Mouse (Mus musculus): ENCODE measurements at regions not wholly inside any gene's neighbourhood (a gene's known extent, or its start where the extent isn't known, plus 50 kb on each side); places are given as distances from the start of the nearest gene placed in this dataset.

DNA sequence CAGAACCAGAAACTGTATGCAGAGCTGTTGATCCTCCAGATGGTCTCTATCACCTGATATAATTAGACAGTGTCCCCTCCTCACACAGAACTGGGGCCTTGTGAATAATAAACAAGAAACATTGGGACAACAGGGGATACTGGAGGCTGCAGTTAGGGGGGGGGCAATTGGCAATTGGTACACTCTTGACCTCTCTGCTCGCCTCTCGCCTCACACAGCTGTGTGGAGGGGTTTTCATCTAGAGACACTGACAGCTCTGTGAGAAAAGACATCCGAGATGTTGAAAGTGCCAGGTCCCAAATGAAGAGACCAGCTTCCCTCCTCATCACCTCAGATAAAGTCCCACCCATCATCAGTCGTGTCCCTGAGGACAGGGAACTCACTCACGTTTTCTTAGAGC is 277.7 kb upstream of the Xylt1 start:
- DNase-seq (ENCODE audit: low spot score in 2 of 2), result no peak

DNA sequence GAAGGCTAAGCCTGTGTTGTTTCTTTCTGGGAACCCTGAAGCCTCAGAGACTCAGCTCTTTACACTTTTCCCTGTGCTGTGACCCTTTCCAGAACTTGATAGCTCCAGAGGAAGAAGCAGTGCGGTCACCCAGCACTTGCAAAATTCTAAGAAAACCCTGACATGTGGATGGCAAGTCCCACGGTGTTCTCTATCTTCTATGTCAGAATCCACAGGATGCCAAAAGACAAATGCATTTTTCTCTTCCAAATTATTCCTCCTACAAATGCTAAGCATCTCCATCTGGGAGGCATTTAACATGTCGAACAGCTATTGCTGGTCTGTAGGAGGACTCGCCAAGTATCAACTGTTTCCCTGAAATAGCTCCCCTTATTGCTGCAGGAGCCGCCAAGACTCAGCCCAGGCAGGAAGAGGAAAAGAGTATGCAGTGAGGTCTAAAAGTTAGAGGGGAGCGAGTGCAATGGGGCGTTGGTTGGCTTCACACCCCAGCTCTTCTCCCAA is 274.0 kb upstream of the Xylt1 start:
- no peak for DNase-seq (ENCODE audit: low spot score in 2 of 2)

DNA sequence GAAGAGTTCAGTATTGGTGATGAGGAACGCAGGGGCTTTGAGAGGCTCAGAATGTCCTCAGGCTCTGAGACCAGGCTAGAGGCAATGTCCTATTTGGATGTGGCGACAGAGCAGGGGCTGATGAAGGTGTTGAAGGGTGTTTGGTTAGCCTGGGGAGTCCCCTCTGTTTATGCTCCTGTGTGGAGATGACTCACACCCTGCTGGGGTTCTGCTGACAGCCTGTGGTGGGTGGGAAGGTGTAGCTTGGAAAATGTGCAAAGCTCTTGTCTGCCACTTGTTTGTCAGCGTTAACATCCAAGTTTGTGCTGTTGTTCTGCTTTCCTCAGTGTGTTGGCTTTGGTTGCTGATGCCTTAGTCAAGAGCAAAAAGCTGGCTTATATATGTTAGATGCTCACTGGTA is 272.4 kb upstream of the Xylt1 start:
- no peak for DNase-seq (ENCODE audit: low spot score in 2 of 2)

DNA sequence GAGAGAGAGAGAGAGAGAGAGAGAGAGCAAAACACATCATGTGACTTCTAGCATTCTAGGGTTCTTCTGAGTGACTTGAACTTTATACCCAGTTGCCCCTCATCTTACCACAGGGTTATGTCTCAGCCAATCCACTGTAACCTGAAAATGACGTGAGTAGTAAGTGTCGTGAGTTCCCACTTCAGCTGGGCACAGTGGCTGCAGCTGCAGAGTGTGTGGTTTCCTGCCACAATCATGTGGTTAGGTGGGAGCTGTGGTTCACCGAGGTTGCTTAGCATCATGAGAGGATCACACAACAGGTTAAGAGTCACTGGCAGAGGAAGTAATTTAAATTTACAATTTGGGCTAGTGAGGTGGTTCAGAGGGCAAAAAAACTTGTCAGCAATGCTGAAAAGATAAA is 253.1 kb upstream of the Xylt1 start:
- no peak for DNase-seq (ENCODE audit: low spot score in 2 of 2)

DNA sequence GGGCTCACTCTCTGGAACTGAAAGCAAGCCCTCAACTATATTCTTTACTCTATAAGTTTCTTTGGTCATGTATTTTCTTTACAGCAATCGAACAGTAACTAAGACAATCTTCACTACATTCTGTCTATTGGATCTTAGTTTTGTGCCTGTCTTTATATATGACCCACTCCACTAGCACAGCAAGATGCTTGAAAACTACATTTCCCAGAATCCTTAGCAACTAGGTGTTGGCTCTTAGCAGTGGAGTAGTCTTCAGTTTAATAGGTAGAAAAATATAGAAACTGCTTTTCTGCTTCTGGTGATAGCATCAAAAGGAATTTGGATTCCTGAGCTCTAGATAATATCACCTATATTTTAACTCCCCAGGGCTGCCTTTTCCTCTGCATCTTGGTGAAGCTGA is 245.9 kb upstream of the Xylt1 start:
- DNase-seq (ENCODE audit: low spot score in 2 of 2), result no peak

DNA sequence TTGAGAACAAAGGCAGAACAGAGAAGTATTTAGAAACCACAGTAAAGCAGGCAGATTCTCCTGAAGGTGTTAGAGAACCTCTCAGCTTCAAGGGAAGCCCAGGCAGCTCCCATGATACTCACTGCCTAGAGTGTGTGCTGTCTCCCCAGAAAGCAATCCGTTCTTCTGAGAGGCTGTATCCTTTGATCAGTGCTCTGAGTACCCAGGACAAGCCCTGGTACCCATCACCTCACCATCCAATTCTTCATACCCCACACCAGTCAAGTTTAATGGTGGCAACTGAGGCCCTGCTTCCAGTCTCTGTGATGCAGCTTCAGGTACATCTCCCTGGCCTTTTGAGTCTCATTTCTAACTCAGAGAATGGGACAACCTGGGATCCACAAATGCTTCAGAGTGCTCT is 242.1 kb upstream of the Xylt1 start:
- DNase-seq (ENCODE audit: low spot score in 2 of 2), result no peak

DNA sequence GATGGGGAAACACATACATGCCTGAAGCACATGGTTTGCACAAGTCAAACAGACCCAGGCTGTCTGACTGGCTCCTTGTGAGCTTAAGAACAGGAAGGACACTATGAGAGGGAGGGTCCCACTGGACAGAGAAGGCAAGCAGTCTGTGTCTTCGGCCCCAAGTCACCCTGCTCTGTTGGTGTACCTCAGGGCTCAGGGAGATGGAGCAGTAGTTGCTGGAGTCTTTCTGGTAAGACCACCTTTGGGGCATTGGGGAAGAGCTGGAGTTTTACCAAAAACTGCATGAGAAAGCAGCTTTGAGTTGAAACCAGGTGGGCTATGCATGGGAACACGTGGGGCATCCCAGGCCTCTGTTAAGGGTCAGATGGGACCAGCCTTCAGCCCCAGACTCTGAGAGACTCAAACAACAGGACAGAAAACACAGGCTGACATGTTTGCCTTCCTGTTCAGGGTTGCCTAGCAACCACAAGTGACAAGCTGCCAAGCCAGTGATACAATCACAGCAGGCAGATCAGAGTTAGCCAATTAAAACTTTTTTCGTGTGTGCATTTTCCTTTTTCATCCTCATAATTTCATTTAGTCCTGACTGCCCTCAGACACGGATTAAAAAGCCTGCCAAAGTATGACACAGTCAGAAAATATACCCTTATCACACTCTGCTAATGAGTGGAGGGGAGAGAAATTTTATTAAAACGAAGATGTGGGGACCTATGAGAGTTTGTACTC is 241.4 kb upstream of the Xylt1 start:
- peak; percentile 9 to 14 for DNase-seq (ENCODE audit: low spot score in 2 of 2)

DNA sequence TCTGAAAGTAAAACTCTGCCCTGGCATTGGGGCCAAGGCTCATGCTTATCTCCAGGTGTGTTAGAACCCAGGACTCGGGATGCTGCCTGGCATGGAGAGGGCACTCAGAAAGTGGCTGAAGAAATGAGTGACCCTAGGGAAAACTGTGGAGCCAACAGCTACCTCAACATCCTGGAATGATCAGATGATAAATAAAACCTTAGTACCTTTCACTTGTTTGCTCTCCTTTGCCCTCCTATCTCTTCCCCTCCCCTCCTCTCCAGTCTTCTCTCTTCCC is 240.9 kb upstream of the Xylt1 start:
- DNase-seq (ENCODE audit: low spot score in 2 of 2), result no peak

DNA sequence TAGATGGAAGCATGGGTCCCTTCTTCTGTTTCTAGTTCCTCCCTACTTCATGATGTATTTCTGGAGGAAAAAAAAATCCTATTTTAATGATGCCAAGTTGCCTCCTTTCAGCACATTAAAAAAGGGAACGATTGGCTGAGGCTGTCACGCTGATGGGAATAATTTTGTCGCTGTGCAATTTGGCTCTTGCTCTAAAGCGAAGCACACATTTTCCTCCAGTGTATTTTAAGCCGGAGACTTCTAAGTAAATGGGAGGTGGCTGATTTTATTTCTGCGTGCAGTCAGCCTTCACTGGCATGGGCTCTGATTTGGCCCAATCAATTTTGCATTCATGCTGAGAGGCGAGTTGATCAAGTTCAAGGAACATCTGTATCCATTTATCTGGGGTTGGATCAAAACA is 234.0 kb upstream of the Xylt1 start:
- DNase-seq (ENCODE audit: low spot score in 2 of 2), result no peak

DNA sequence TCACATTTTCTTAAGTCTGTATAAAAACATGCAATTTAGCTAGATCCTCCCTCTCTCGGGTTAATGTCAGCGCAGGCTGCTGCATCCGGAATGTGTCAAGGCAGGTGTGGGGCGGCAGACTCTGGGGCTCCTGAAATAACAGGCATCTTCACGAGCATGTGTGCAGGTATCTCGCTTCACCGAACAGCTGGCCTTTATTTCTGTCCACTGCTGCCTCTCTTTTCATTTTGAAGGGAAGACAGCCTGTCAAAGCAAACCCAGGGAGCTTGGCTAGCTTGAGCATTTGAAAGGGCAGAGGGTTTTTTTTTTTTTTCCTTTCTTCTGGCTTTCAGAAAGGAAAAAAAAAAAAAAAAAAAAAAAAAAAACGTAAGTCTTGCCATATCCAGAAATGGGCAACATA is 230.4 kb upstream of the Xylt1 start:
- no peak for DNase-seq (ENCODE audit: low spot score in 2 of 2)

DNA sequence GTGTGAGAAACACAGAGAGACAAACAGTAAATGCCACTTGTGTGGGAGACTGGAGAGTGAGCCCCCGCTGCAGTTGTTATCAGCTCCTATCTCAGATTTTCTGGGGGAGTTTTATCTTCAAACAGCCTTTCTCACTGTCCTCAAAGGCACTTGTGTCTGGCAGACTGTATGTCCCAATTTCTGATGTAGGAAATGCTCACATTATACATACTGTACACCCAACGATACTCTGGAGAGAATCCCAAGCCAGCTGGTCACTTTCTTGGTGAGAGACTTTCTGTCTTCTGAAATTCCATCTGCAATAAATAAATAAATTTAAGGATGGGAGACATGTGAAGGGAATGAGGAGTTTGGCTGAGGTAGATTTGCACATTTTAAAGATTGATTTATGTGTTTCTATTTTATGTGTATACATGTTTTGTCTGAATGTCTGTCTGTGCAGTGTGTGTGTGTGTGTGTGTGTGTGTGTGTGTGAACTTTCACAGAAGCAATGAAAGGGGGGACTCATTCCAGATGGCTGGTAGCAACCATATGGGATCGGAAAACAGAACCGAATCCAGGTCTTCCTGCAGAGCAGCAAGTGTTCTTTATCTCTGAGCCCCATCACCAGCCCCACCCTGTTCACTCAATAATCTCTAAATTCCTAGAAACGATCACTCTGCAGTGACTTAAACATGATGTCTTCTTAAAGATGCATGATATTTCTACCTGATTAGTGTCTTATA is 226.8 kb upstream of the Xylt1 start:
- DNase-seq (ENCODE audit: low spot score in 2 of 2), result no peak

DNA sequence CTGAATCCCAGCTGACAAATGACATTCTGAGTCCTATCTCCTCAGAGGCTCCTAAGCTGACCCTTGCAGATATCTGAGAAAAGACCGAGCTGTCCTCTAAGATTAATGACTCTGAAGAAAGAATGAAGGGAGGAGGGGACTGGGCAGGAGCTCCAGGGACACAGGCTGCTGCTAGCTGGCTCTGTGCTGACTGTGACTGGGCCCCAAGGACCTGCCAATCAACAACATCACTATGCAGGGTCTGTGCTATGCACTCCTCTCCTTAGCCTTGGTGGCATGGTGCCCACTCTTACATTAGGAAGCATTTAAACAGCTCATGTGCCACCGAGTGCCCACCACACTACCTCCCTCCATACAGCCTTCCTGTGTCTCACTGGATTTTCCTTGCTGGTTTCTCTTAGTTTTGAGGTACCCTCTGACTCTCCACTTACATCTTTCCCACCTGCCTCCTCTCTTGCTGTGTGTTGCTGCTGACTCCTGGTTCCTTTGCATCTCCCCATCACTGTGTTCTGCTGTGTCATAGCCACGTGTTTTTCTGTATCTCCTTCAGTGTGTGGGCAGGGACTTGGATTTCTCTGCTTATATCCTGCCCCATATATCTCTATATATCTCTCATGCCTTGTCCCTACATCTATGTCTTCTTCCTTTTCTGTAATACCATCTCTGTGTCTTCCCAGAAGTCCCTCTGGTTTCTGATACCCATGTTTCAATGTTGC is 219.4 kb upstream of the Xylt1 start:
- no peak for DNase-seq (ENCODE audit: low spot score in 2 of 2)

DNA sequence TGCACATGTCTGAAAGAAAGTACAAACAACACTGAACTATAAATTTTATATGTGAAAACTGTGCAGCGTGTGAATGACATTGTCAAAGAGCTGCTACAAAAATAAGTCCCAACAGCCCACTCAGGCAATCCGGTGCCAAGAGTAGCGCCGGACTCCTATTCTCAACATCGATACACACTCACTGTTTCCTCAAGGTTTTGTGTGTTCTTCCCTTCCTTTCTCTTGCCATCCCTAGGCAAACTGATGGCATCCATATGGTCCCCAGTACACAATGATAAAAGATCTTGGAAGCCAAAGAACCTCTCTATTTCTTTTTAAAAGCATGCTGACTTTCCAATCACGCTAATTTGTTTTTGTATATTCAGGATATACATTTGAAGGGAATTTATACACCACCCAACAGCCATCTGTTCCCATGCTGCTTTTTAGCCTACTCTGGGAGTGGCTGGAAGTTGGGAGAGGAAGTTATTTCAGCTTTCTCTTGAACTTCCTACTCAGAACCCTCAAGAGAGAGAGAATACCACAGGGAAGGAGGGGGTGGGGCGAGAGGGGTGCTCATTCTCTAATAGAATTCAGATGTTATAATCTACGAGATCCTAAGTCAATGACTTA is 205.9 kb upstream of the Xylt1 start:
- DNase-seq (ENCODE audit: low spot score in 2 of 2), result no peak

DNA sequence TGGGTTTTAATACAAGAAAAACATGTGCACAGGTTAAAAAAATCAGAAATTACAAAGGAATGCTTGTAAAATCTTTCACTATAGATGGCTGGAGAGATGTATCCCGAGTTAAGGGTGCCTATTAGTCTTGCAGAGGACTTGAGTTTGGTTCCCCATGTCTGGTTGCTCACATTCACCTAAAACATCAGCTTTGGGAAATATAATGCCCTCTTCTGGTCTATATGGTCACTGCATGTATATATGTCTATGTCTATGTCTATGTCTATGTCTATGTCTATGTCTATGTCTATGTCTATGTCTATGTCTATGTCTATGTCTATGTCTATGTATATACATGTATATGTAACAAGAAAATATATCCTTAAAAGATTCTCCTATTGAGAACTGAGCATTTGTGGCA is 196.8 kb upstream of the Xylt1 start:
- DNase-seq (ENCODE audit: low spot score in 2 of 2), result no peak

DNA sequence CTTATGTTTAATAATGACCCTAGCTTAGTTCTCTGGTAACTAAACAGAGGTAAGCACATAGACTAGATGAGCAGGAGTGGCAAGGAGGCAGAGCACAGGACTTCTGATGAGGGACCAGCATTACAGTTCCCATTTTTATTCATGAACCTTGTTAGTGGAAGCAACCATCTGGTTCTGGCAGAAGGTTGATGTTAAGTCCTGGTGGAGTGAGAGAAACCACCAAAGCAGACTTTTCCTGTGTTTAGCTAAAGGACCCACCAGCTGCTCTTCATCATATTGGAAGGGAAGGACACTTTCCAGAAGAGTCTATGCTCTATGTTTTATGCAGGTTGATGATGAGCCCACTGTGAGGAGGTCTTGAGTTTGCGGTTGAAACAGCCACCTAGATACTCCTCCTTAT is 194.9 kb upstream of the Xylt1 start:
- DNase-seq (ENCODE audit: low spot score in 2 of 2), result no peak

DNA sequence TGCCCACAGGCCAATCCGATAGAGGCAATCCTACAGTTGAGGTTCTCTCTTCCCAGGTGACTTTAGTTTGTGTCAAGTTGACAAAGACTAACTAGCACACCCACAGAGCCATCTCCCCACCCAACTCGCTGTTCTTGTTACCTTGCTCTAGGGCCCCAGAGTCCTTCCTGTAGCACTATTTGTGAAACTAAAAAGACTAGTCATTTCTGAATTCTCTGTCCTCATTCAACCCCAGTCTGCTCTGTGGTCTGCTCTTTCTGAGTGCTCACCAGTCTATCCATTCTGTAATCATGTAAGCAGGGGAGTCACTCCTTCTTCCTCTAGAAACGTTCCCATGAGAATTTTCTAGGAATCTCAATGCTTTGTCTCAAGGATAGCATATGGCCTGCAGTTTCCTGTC is 184.2 kb upstream of the Xylt1 start:
- no peak for DNase-seq (ENCODE audit: low spot score in 2 of 2)

DNA sequence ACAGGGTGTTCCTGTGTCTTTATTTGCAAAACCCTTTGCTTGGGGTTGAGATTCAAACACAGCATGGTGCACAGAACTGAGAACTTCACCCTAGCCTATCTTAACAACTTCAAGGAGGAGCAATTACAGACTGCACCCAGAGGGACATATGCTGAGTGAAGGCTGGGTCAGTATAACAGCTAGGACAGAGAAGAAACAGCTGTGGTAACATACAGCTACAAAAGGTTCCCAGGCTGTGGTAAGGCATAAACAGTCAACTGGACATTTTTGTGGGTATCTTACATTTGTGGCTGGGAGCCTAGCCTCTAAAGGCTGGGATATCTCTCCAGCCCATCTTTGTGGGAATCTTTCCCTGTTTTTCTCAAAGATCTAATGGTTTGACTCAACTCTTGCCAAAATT is 154.5 kb upstream of the Xylt1 start:
- DNase-seq (ENCODE audit: low spot score in 2 of 2), result no peak

DNA sequence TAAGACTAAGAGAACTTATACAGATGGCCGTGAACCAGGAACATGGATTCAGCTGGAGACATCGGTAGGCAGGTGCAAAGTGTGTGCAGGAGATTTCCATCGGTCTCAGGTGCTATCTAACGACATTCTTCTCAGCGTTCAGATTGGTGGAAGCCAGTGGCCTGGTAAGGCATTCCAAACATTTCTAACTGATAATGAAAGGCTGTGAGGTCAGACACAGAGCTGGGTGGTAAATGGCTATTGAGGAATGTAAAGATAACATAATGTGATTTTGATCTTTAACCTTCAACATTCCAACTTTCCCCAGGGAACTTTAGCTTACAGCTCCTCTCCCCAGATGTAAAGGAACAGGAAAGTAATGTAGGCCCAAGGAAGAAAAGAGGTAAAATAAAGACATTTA is 151.2 kb upstream of the Xylt1 start:
- no peak for DNase-seq (ENCODE audit: low spot score in 2 of 2)

DNA sequence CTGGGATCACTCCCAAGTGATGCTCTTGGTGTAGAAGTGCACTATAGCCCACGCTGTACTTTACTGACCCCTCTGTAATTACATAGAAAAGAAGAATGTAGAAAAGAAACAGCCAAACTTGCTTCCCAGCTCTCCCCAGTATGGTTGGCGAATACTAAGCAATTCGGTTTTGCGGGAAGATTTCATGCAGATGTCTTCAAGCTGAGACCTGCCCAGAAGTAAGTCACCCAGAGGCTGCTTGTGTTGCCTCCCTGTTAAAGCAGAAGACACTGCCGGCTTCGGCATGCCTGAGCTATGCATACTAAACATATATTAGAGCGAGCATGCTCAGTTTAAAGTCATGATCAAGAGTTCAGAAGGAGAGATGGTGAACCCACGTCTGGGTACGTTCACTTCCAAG is 124.0 kb upstream of the Xylt1 start:
- peak in 1 of 2 experiments; percentile 10 for DNase-seq (ENCODE audit: low spot score in 2 of 2)

DNA sequence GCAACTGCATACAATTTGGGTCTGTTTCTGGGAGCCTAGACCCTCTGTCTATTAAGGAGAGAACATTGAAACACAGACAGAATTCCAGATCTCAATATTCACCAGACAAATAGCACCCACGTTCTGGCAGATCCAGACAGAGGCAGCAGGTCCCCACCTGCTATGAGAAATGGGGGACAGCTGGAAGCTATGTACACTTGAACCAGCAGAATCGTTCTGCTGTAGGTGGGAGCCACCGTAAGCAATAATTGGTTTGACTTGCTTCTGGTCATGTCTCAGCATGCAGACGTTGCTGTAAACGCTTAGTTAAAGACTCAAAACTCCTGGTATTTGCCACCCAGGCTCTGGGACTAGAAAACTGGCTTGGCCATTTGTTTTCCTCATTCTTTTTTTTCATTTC is 122.2 kb upstream of the Xylt1 start:
- DNase-seq (ENCODE audit: low spot score in 2 of 2), result no peak

DNA sequence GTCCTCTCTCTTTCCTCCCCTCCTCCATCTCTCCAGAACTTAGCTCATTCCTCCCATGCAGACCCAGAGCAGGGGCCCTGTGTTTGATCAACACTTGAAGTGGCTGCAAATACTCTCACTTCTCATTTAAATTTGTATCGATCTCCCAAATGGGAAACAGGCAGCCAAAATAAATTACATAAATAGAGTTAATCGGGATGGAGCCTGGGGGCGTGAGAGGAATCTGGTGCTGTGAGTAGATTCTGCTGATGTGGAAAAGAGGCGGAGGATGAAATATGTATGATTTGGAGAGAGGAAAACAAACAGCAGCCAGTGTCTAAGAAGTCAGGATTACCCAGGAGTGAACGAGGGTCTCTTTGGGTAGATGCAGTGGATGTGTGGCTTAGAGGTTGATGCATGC is 121.6 kb upstream of the Xylt1 start:
- no peak for DNase-seq (ENCODE audit: low spot score in 2 of 2)

DNA sequence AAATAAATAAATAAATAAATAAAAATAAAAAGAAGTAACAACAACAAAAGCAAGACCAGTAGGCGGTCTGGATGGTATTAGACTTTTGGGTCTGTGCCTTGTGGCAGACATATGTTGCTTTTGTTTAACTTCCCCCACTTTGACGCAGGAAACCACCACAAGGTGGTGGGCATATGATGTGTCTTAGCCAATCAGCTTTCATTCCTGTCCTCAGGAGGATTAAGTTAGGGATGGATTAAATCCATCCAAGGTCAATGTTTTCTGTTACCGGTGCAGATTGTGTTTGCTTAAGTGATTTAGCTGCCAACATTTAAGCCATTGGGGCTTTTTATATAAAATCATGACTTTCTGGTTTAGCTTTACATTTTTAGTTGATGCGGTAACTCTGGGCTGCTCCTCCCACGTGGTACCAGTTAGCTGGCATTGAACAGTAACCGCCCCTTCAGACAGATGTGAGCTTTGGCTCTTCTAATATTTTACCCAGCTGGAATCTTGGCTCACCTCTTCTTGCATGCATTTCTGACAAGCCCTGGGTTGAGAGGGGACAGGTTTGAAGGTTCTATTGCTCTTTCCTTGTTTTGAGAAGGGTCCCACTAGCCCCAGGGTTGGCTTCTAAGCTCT is 121.0 kb upstream of the Xylt1 start:
- no peak for DNase-seq (ENCODE audit: low spot score in 2 of 2)
